Mouse (Mus musculus) T-helper 1 cell (primary cell): Measurements from ENCODE around the gene Lrrc41.

Experiments used
- in situ Hi-C: fragments of 300-600 bp; cut with MboI, MseI; formaldehyde crosslinking; loops from one replicate; pipeline ENCODE4 v1.15.1; 2025; ENCODE audit warnings: high pct_unique_total_duplicates

The Lrrc41 gene

GRCm38 (mm10) chr4:116143891-116144717 is 69.0 kb downstream of the Lrrc41 start:
- in situ Hi-C loops, result no loop called here
